Mouse (Mus musculus): ENCODE results near the gene Crabp2.

DNA sequence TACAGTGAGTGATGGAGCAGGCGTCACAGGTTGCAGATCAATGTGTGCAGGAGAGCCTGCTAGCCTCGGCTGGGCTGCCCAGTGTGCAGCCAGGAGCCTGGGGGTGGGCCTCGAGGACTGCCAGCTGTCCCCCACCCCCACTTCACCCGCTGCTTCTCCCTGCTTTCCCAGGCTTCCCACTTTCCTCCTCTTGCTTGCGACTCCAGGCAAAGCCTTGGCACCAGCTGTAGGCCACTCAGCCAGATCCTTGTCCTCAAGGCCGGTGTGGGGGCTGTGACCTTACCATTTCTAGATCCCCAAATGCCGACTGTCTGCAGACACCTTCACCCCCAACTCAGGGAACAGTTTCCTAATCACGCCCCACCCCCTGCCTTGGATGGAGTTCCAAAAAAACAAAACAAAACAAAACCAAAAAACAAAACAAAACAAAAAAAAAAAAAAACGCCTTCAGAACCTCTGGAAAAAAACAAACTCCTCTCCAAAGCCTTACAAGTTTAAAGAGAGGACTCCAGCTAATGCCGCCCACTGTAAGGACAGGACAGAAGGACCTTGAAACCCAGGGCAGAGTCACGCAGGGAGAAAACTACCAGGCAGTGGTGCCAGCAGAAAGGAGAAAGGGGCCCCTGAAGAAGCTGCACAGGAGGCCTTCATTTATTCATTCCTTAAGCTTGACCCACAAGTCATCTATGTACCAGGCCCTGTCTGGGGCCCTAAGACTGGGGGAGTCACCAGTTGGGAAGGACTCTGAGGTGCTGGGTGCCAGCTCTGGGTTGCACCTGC is 52.5 kb downstream of the Crabp2 start:
- TF ChIP-seq CTCF (conservative IDR thresholded peaks at IDR 0.05; ENCODE audit: low read length) (no peak), NANOG (IDR thresholded peaks at IDR 0.05; ENCODE audit: borderline replicate concordance, low read length) (no peak)
